Mouse (Mus musculus): Measurements from ENCODE around the gene Upp2.

The Upp2 gene

DNA sequence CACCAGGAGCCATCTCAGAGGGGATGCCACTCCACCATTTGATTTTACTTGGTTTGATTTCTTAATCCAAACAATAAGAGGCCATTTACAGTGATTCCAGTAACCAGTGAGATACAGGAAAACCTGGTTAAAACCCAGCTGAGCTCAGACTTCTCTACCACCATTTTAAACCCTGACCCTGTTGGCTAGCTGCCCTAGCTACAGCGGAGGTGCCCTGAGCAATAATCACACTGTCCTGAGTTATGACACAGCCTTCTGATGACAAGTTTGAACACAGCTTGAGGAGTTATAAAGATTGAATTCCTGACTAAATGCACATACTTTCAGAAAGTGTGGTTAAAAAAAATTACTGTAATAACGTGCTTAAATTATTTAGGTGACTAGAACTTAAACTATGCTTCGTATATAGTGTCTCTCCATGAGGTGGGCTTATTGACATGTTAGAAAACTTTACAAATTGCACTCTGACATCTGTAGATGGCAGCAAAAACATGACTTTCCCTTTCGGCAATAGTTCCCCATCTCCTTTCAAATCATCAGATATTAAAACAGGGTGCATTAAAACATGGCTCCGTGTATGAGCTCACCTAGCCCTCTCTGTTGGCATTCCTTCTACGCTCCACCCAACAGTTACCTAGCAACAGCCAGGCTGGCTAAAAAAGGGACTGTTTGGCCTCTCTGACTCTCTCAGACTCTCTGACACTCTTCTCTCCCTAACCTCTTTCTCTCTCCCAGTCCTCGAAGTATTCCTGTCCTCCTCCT, 263.1 kb downstream of the Upp2 start:
- CTCF ChIA-PET: interaction anchor here in 1 of 4 experiments (0.5 kb wide), 1 partner anchor 412 kb away, joined by 4 read pairs; no protein-coding TSS in a partner anchor
- POLR2A ChIA-PET: no interaction called here

DNA sequence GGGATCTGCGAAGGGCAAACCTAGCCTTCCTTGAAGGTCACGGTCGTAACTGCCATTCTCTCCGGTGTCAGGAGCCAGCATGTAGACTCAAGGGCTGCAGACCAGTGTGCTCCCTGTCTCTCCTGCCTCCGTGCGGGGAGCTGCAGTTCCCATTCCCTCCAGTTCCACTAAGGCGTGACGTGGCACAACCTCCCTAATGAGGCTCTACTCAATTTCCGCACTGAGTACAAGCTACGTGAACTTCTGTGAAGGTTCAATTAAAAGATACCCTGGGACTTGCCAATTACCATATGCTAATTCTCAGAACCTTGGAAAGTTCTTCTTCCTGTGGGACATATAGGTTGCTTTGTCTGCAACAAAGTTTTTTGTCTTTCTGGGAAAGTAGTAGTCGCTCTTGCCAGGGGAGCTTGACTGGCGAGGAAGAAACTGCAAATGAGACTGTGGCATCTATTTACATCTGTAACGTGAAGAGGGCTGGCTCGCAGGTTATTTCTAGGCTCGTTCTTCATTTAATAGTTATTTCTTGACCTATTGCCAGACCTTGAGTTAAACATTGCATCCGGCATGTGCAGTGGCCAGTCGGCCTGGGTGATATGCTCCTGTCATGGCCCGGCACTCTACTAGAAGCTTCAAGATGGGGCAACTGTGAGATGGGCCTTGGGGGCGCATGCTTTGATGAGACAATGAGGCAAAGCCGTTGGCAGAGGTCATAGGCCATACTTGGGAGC, 265.3 kb downstream of the Upp2 start:
- CTCF ChIA-PET: interaction anchor here in 2 of 4 experiments (0.5 to 1.3 kb wide), 2 partner anchors 11 to 31 kb away, joined by 3 read pairs; no protein-coding TSS in a partner anchor
- POLR2A ChIA-PET: interaction anchor here in 2 of 4 experiments (0.6 to 1.3 kb wide), 3 partner anchors 11 to 176 kb away, joined by 3 read pairs; no protein-coding TSS in a partner anchor

DNA sequence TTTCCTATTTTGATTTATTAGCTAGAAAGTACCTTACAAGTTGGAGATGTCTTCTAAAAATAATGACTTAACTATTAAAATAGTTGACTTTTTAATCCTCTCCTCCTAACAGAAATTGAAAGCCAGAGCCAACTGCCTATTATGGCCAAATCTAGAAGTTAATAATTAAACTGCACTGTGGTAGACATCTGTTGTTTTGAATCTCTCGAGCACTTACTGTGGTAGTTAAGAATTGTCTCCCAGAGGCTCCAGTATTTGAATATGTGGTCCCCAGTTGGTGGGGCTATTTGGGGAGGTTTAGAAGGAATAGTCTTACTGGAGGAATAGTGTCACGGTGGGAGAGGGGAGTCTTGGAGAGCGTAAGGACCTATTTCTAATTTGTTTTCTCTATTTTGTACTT, 273.9 kb downstream of the Upp2 start:
- POLR2A ChIA-PET: no interaction called here
- CTCF ChIA-PET: no interaction called here

DNA sequence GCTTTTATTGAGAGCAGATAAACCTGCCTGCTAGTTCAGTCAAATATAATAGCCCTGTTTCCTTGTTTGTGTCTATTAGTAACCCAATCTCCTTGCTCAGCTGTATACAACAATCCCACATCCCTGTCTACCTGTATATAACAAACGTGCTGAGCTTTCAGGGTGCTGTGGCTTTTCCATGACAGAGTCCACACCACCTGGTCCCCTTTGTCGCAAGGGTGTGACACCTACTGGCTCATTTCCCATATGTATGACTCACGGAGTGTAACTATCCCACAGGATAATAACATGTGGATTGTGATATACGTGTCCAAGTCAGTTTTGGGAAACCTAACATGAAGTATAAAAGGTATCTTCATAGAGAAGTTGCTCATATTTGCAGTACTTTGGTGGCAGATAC, 275.3 kb downstream of the Upp2 start:
- CTCF ChIA-PET: no interaction called here
- POLR2A ChIA-PET: no interaction called here

Data from embryonic stem cell, embryonic (primary cell).